Mouse (Mus musculus) adrenal gland, postnatal 10 days (tissue): ENCODE measurements around the gene Rasl11a. TPM values are rescaled to one million over a fixed set of nuclear protein-coding genes. Genes with fewer than 3 reads are reported as not detected.
"Not testable (repeated sequence)": the region's sequence is repeated elsewhere in the genome, so short reads cannot be mapped to it uniquely, and the experiment has no call there.

ENCODE experiments used
- DNase-seq: peaks from one replicate; pipeline ENCODE4 v3.0.0; 2021; ENCODE audit warnings: mixed read lengths
- total RNA-seq, 2 experiments: library from RNA; stranded (reverse); gene quantifications; 2 replicates each; pipeline ENCODE4 v1.2.3; 2021

Rasl11a gene
- total RNA-seq, 2 experiments from 2014 or later, result 8.4 to 9.0 TPM

- DNase-seq, result no peak
Observed at GRCm38 (mm10) chr5:146893478-146894182, 48.8 kb downstream of the Rasl11a start.

GRCm38 (mm10) chr5:146895667-146896066 is 50.8 kb downstream of the Rasl11a start:
- DNase-seq, result not testable (repeated sequence)

- no peak for DNase-seq
Observed at GRCm38 (mm10) chr5:146896973-146897372, 52.1 kb downstream of the Rasl11a start.

Other genes starting within 250 kb of the Rasl11a start
- 10 to 100 TPM; 26.3 to 30.0 TPM for gene Usp12, start 50.1 kb upstream of the Rasl11a start, total RNA-seq
- gene Rpl21, start 12.2 kb upstream of the Rasl11a start, total RNA-seq, result 100 to 1,000 TPM; 288 to 299 TPM
- 10 to 100 TPM; 34.8 to 39.8 TPM for gene Gtf3a, start 103.6 kb downstream of the Rasl11a start, total RNA-seq
- 10 to 100 TPM; 28.9 to 36.7 TPM for gene Mtif3, start 118.7 kb downstream of the Rasl11a start, total RNA-seq
- 10 to 100 TPM; 17.0 to 18.3 TPM for gene Lnx2, start 231.5 kb downstream of the Rasl11a start, total RNA-seq
- 100 to 1,000 TPM; 145 to 159 TPM for gene Polr1d, start 232.0 kb downstream of the Rasl11a start, total RNA-seq